Mouse (Mus musculus) forebrain, embryonic 14.5 days (tissue): ENCODE measurements around the gene Sox1. TPM values are rescaled to one million over a fixed set of nuclear protein-coding genes. Genes with fewer than 3 reads are reported as not detected.

Source experiments
- ATAC-seq: fragments of 200-750 bp; cut with Nextera tagmentation; 2 replicates; pipeline ENCODE4 v1.8.0; 2017; ENCODE audit warnings: mild to moderate bottlenecking, moderate library complexity
- DNase-seq: peaks from one replicate; pipeline ENCODE4 v3.0.0-alpha.2; 2015; ENCODE audit warnings: low spot score
- H3K27ac ChIP-seq: fragments of 300-500 bp; sonication (generic); 2 replicates; pipeline ENCODE4 v1.5.1; 2014; ENCODE audit warnings: low read depth, mild to moderate bottlenecking, control low read depth, low read length, moderate library complexity
- H3K27me3 ChIP-seq: fragments of 300-500 bp; sonication (generic); replicated peaks from 2 replicates; pipeline ENCODE4 v1.6.1; 2014; ENCODE audit warnings: low read length, control low read depth, mixed read lengths; ENCODE audit not compliant: control insufficient read depth, insufficient read depth
- H3K36me3 ChIP-seq: fragments of 300-500 bp; sonication (generic); 2 replicates; pipeline ENCODE4 v1.6.1; 2014; ENCODE audit warnings: low read length, control low read depth; ENCODE audit not compliant: control insufficient read depth, insufficient read depth
- H3K4me1 ChIP-seq: fragments of 300-500 bp; sonication (generic); 2 replicates; pipeline ENCODE4 v1.6.1; 2014; ENCODE audit warnings: antibody characterized with exemption, low read length, control low read depth; ENCODE audit not compliant: control insufficient read depth, insufficient read depth
- H3K4me2 ChIP-seq: fragments of 300-500 bp; sonication (generic); 2 replicates; pipeline ENCODE4 v1.6.1; 2014; ENCODE audit warnings: mild to moderate bottlenecking, control low read depth, low read length
- H3K4me3 ChIP-seq: fragments of 300-500 bp; sonication (generic); 2 replicates; pipeline ENCODE4 v1.5.1; 2014; ENCODE audit warnings: low read depth, low read length, control low read depth
- H3K9ac ChIP-seq: fragments of 300-500 bp; sonication (generic); 2 replicates; pipeline ENCODE4 v1.6.1; 2014; ENCODE audit warnings: mild to moderate bottlenecking, low read length, control low read depth, moderate library complexity
- H3K9me3 ChIP-seq: fragments of 300-500 bp; sonication (generic); replicated peaks from 2 replicates; pipeline ENCODE4 v1.6.1; 2016; ENCODE audit warnings: low read length, control low read depth, mixed read lengths; ENCODE audit not compliant: control insufficient read depth
- WGBS: fragments of 180-500 bp; shearing (Covaris S2); extraction: QIAGEN DNeasy Blood & Tissue Kit; methylation state at CpG from one replicate; pipeline ENCODE4 v1.1.7; 2014; 5-methylcytosine and 5-hydroxymethylcytosine counted together
- microRNA-seq: library from miRNA; unstranded; fragments of <30 nt; microRNA quantifications from one replicate; pipeline ENCODE4, GENCODE M21; 2016
- polyA plus RNA-seq: library from polyadenylated mRNA; unstranded; fragments of >200 nt; fragmentation: Nextera tagmentation; extraction: Ambion mirVana; gene quantifications from 2 replicates; pipeline ENCODE4 v1.2.1, GENCODE M21; 2014

The Sox1 gene
- polyA plus RNA-seq, 1 experiment from 2014 or later, result 6.1 TPM

DNA sequence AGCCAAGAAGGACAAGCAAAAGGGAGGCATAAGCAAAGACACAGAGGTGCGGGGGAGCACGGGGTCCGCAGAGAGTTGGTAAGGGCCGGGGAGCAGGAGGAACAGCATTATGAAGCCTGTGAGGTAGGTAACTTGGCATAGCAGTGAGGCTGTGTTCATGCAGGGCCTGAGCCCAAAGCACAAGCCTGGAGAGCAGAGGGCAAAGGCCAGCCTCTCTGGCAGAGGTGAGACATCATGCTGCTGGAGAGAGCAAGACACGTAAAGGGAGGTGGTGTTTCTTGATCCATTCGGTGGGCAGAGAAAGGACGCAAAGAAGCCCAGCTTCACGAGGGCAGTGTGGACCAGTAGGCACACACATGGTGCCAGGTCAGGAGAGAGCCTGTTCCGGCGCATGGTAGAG lies 44.8 kb downstream of the Sox1 start:
- no peak overlapping the region for H3K9ac ChIP-seq
- no peak overlapping the region for H3K27ac ChIP-seq
- ATAC-seq (no peak), DNase-seq (no peak)
- H3K4me2 ChIP-seq, result no peak overlapping the region
- H3K9me3 ChIP-seq, result no peaks in the 10 kb centered on the region
- WGBS, result 96% methylated on average over 10 of the region's 10 CpGs
- no peaks in the 10 kb centered on the region for H3K36me3 ChIP-seq
- no peaks in the 10 kb centered on the region for H3K27me3 ChIP-seq
- peaks cover 4% of the 10 kb centered on the region for H3K4me1 ChIP-seq
- no peak overlapping the region for H3K4me3 ChIP-seq

GRCm38 (mm10) chr8:12440997-12441396 lies 45.9 kb downstream of the Sox1 start:
- Histone ChIP-seq H3K4me1 (peaks cover 5% of the 10 kb centered on the region), H3K27ac (no peak overlapping the region), H3K27me3 (no peaks in the 10 kb centered on the region), H3K4me2 (no peak overlapping the region), H3K4me3 (no peak overlapping the region), H3K9ac (no peak overlapping the region), H3K36me3 (no peaks in the 10 kb centered on the region), H3K9me3 (no peaks in the 10 kb centered on the region)
- ATAC-seq, result no peak
- no peak for DNase-seq
- 90% methylated on average over 4 of the region's 4 CpGs for WGBS

GRCm38 (mm10) chr8:12445258-12445657 lies 50.2 kb downstream of the Sox1 start:
- Histone ChIP-seq H3K4me1 (peaks cover 10% of the 10 kb centered on the region), H3K36me3 (no peaks in the 10 kb centered on the region), H3K27me3 (no peaks in the 10 kb centered on the region), H3K4me3 (no peak overlapping the region), H3K27ac (no peak overlapping the region), H3K9me3 (no peaks in the 10 kb centered on the region), H3K9ac (no peak overlapping the region), H3K4me2 (no peak overlapping the region)
- ATAC-seq, result no peak
- 75% methylated on average over 2 of the region's 2 CpGs for WGBS
- DNase-seq, result no peak

- DNase-seq (peak; percentile 44), ATAC-seq (peak; percentile 61; the same call in 1 of the 2 replicates)
- 0 out of 2 replicates have a peak overlapping the region, but pooled peaks have one; percentile 8 for H3K4me3 ChIP-seq
- 7% methylated on average over 26 of the region's 26 CpGs for WGBS
- no peaks in the 10 kb centered on the region for H3K9me3 ChIP-seq
- 0 out of 2 replicates have a peak overlapping the region, but pooled peaks have one; percentile 7 for H3K27ac ChIP-seq
- peaks cover 10% of the 10 kb centered on the region for H3K4me1 ChIP-seq
- no peaks in the 10 kb centered on the region for H3K27me3 ChIP-seq
- peak overlapping the region; percentile 44 for H3K4me2 ChIP-seq
- peak overlapping the region; percentile 47 for H3K9ac ChIP-seq
- H3K36me3 ChIP-seq, result no peaks in the 10 kb centered on the region
Measured at GRCm38 (mm10) chr8:12445926-12446680, 51.0 kb downstream of the Sox1 start.

Small RNAs within 50 kb of the gene (microRNA-seq; reads per million reads assigned to microRNA genes)
- not detected for gene Gm25239

Other genes with a start within 250 kb of the Sox1 start
- gene A230072I06Rik, start 116.5 kb upstream of the Sox1 start, polyA plus RNA-seq, result 0.27 TPM in 1 of 2 replicates, not detected in the other
- not detected in 2 replicates for gene Spaca7, start 177.7 kb downstream of the Sox1 start, polyA plus RNA-seq